Mouse (Mus musculus): ENCODE results near the gene Snca. TPM values are rescaled to one million over a fixed set of nuclear protein-coding genes. Genes with fewer than 3 reads are reported as not detected.
A peak's percentile ranks its signal among the peaks of the same experiment; 100 is the strongest.
"Not testable (repeated sequence)": the region's sequence is repeated elsewhere in the genome, so short reads cannot be mapped to it uniquely, and the experiment has no call there.

Snca gene
- polyA plus RNA-seq, 1 experiment from 2014 or later: 23.9 TPM

- DNase-seq (ENCODE audit: low spot score): no peak
- ATAC-seq (replicated peaks; ENCODE audit: insufficient number of reproducible peaks, low FRiP score, low TSS enrichment, low read depth): no peak
- Histone ChIP-seq H3K36me3 (replicated peaks; ENCODE audit: control insufficient read depth, insufficient read depth, low read depth, low read length) (no peaks in the 10 kb centered on the region), H3K4me1 (ENCODE audit: control insufficient read depth, insufficient read depth, low read length) (no peaks in the 10 kb centered on the region), H3K4me3 (ENCODE audit: low read depth, low read length) (no peak overlapping the region), H3K4me2 (ENCODE audit: low read depth, low read length) (no peak overlapping the region), H3K27ac (replicated peaks; ENCODE audit: low read depth, low read length) (no peak overlapping the region), H3K27me3 (ENCODE audit: control insufficient read depth, insufficient read depth, low read length) (no peaks in the 10 kb centered on the region), H3K9ac (replicated peaks; ENCODE audit: low read length) (no peak overlapping the region), H3K9me3 (replicated peaks; ENCODE audit: control insufficient read depth, low read length) (no peaks in the 10 kb centered on the region)
- 83% methylated on average over 2 of the region's 2 CpGs for WGBS
Measured at GRCm38 (mm10) chr6:60698072-60698471, 131.6 kb downstream of the Snca start.

- H3K36me3 ChIP-seq (replicated peaks; ENCODE audit: control insufficient read depth, insufficient read depth, low read depth, low read length); H3K9me3 ChIP-seq (replicated peaks; ENCODE audit: control insufficient read depth, low read length); H3K27ac ChIP-seq (replicated peaks; ENCODE audit: low read depth, low read length); H3K4me1 ChIP-seq (ENCODE audit: control insufficient read depth, insufficient read depth, low read length); H3K9ac ChIP-seq (replicated peaks; ENCODE audit: low read length); H3K4me2 ChIP-seq (ENCODE audit: low read depth, low read length); ATAC-seq (replicated peaks; ENCODE audit: insufficient number of reproducible peaks, low FRiP score, low TSS enrichment, low read depth); DNase-seq (ENCODE audit: low spot score); H3K27me3 ChIP-seq (ENCODE audit: control insufficient read depth, insufficient read depth, low read length); H3K4me3 ChIP-seq (ENCODE audit: low read depth, low read length): not testable (repeated sequence)
- WGBS: 84% methylated on average over 4 of the region's 4 CpGs
Measured at GRCm38 (mm10) chr6:60687048-60687447, 142.6 kb downstream of the Snca start.

- Histone ChIP-seq H3K9me3 (replicated peaks; ENCODE audit: control insufficient read depth, low read length) (no peaks in the 10 kb centered on the region), H3K27me3 (ENCODE audit: control insufficient read depth, insufficient read depth, low read length) (no peaks in the 10 kb centered on the region), H3K4me1 (ENCODE audit: control insufficient read depth, insufficient read depth, low read length) (no peaks in the 10 kb centered on the region), H3K36me3 (replicated peaks; ENCODE audit: control insufficient read depth, insufficient read depth, low read depth, low read length) (no peaks in the 10 kb centered on the region), H3K9ac (replicated peaks; ENCODE audit: low read length) (no peak overlapping the region), H3K4me3 (ENCODE audit: low read depth, low read length) (no peak overlapping the region), H3K4me2 (ENCODE audit: low read depth, low read length) (no peak overlapping the region), H3K27ac (replicated peaks; ENCODE audit: low read depth, low read length) (no peak overlapping the region)
- 53% methylated on average over 4 of the region's 4 CpGs for WGBS
- ATAC-seq (replicated peaks; ENCODE audit: insufficient number of reproducible peaks, low FRiP score, low TSS enrichment, low read depth): no peak
- DNase-seq (ENCODE audit: low spot score): peak; percentile 78
Measured at GRCm38 (mm10) chr6:60682233-60682632, 147.4 kb downstream of the Snca start.

Other genes starting within 250 kb of the Snca start
- 8.5 and 8.7 TPM in 2 replicates for gene Mmrn1, start 95.1 kb upstream of the Snca start, polyA plus RNA-seq (2014; fragmentation: Nextera tagmentation; extraction: Ambion mirVana)

All from embryonic facial prominence, embryonic 11.5 days (tissue).